ENCODE assay signal across 8 mouse cellular contexts in the genomic region with DNA sequence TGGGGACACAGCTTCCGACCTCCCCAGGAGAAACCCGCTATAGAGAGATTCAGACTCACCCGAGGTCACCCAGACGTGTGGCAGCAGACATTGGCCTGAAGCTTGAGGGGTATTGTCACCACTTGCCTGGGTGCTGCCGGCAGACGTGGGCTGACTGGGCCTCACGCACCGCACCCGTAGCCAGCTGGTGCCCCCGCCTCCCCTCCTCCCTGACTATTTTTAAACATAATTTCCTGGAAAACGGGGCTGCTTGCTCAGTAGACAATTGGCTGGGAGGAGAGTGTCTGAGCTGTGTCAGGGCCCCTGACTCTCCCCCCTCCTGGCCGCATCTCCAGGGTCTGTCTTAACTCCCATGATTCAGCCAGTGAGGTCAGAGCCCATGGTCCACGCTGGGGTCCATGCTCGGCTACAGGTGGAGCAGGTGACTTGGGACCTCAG. TPM values are rescaled to one million over a fixed set of nuclear protein-coding genes. Genes with fewer than 3 reads are reported as not detected.
DNase-seq lines count a peak whose midpoint lies in the region; ATAC-seq lines count a peak whose summit lies in the region.

No protein-coding gene starts in this region.

- H3K9me3 ChIP-seq in forebrain, embryonic 15.5 days: no peaks in the 10 kb centered on the region

- H3K4me1 ChIP-seq in forebrain, embryonic 15.5 days: peaks cover 17% of the 10 kb centered on the region

- DNase-seq in kidney, adult 18-20 months: peak; percentile 31
- DNase-seq in kidney, adult 9 months: no peak
- DNase-seq in brain, adult 2 months (ENCODE audit: low read depth, low spot score): peak; percentile 88
- DNase-seq in left cerebral cortex, postnatal 36 days (ENCODE audit: low spot score in 2 of 2): peak; percentile 80
- DNase-seq in right cerebral cortex, postnatal 36 days (ENCODE audit: low spot score in 2 of 2): peak; percentile 76 to 80
- DNase-seq in gastrocnemius, postnatal 14 days: no peak
- DNase-seq in adrenal gland, postnatal 14 days: no peak

- WGBS in forebrain, embryonic 15.5 days: 60% methylated on average over 14 of the region's 14 CpGs

- H3K27ac ChIP-seq in forebrain, embryonic 15.5 days (replicated peaks): peak overlapping the region; percentile 35; the same call in 1 of the 2 replicates

- H3K27me3 ChIP-seq in forebrain, embryonic 15.5 days: no peaks in the 10 kb centered on the region

- no peak for ATAC-seq in forebrain, embryonic 15.5 days (replicated peaks)

- H3K9ac ChIP-seq in forebrain, embryonic 15.5 days (replicated peaks): 0 out of 2 replicates have a peak overlapping the region, but pooled peaks have one; percentile 1

- intact Hi-C loops in left cerebral cortex, postnatal 36 days (cut with DNase I): no loop called here
- intact Hi-C loops in gastrocnemius, postnatal 14 days (cut with DNase I; ENCODE audit: low total_unique reads): no loop called here

- H3K4me3 ChIP-seq in forebrain, embryonic 15.5 days: 0 out of 2 replicates have a peak overlapping the region, but pooled peaks have one; percentile 1

- H3K36me3 ChIP-seq in forebrain, embryonic 15.5 days: peaks cover 23% of the 10 kb centered on the region

- no peak overlapping the region for H3K4me2 ChIP-seq in forebrain, embryonic 15.5 days (replicated peaks)

RNA-seq across cellular contexts. Expression of gene Pip5k1c, which starts 10.0 kb away (rescaled TPM):
- polyA plus RNA-seq in forebrain, embryonic 15.5 days (2015; fragmentation: Nextera tagmentation; extraction: Ambion mirVana): 123 and 127 TPM in 2 replicates
- total RNA-seq in left cerebral cortex, postnatal 36 days (2021): 100 to 1,000 TPM; 419 to 450 TPM
- total RNA-seq in gastrocnemius, postnatal 14 days (2021): 10 to 100 TPM; 18.5 to 22.8 TPM
- 38.7 and 46.9 TPM in 2 replicates for total RNA-seq in adrenal gland, postnatal 14 days (2021)

RNA-seq across cellular contexts. Expression of gene Tjp3, which starts 11.4 kb away (rescaled TPM):
- polyA plus RNA-seq in forebrain, embryonic 15.5 days (2015; fragmentation: Nextera tagmentation; extraction: Ambion mirVana): 8.5 and 9.0 TPM in 2 replicates
- under 1 TPM in 1 of 2 experiments, not detected in 1; 0.50 TPM for total RNA-seq in left cerebral cortex, postnatal 36 days (2021)
- not detected for total RNA-seq in gastrocnemius, postnatal 14 days (2021)
- total RNA-seq in adrenal gland, postnatal 14 days (2021): 0.90 and 1.6 TPM in 2 replicates

RNA-seq across cellular contexts. Expression of gene Cactin, which starts 18.1 kb away (rescaled TPM):
- 40.7 and 42.4 TPM in 2 replicates for polyA plus RNA-seq in forebrain, embryonic 15.5 days (2015; fragmentation: Nextera tagmentation; extraction: Ambion mirVana)
- total RNA-seq in left cerebral cortex, postnatal 36 days (2021): 10 to 100 TPM; 29.7 to 31.7 TPM
- 1 to 10 TPM; 7.7 to 10.0 TPM for total RNA-seq in gastrocnemius, postnatal 14 days (2021)
- total RNA-seq in adrenal gland, postnatal 14 days (2021): 33.1 and 40.7 TPM in 2 replicates

RNA-seq across cellular contexts. Expression of gene Tbxa2r, which starts 25.7 kb away (rescaled TPM):
- 3.1 and 4.3 TPM in 2 replicates for polyA plus RNA-seq in forebrain, embryonic 15.5 days (2015; fragmentation: Nextera tagmentation; extraction: Ambion mirVana)
- under 1 TPM; 0.45 to 0.99 TPM for total RNA-seq in left cerebral cortex, postnatal 36 days (2021)
- 1 to 10 TPM; 1.5 to 2.2 TPM for total RNA-seq in gastrocnemius, postnatal 14 days (2021)
- total RNA-seq in adrenal gland, postnatal 14 days (2021): 38.6 and 47.0 TPM in 2 replicates

RNA-seq across cellular contexts. Expression of gene Apba3, which starts 36.0 kb away (rescaled TPM):
- polyA plus RNA-seq in forebrain, embryonic 15.5 days (2015; fragmentation: Nextera tagmentation; extraction: Ambion mirVana): 33.5 and 37.5 TPM in 2 replicates
- total RNA-seq in left cerebral cortex, postnatal 36 days (2021): 10 to 100 TPM; 30.1 to 39.3 TPM
- total RNA-seq in gastrocnemius, postnatal 14 days (2021): 10 to 100 TPM; 62.8 to 71.1 TPM
- 95.0 and 100 TPM in 2 replicates for total RNA-seq in adrenal gland, postnatal 14 days (2021)

Comparison
In these comparisons a context has a peak if more than half of its experiments do, and no peak if none do; other contexts are left out.
1. DNase-seq: peak in kidney, adult 18-20 months (single experiment), brain, adult 2 months (single experiment), left cerebral cortex, postnatal 36 days (2 of 2) and right cerebral cortex, postnatal 36 days (2 of 2); none in kidney, adult 9 months (single experiment), gastrocnemius, postnatal 14 days (single experiment) and adrenal gland, postnatal 14 days (single experiment).